Mouse (Mus musculus): Measurements from ENCODE around the gene Chrdl1. TPM values are rescaled to one million over a fixed set of nuclear protein-coding genes. Genes with fewer than 3 reads are reported as not detected.

Chrdl1 gene
- not detected for polyA plus RNA-seq (2017; shearing (Covaris generic))

GRCm38 (mm10) chrX:143393791-143394369 lies at the start of gene Chrdl1:
Gene Chrdl1, minus strand, starts transcription at chrX:143394262.

Other genes starting within 250 kb of the Chrdl1 start
- gene Pak3, start 124.3 kb upstream of the Chrdl1 start, polyA plus RNA-seq (2017; shearing (Covaris generic)): 0.13 TPM

Measured in effector memory CD4-positive, alpha-beta T cell, adult 7 months (primary cell).